Mouse (Mus musculus): ENCODE results near the gene Flcn.

DNA sequence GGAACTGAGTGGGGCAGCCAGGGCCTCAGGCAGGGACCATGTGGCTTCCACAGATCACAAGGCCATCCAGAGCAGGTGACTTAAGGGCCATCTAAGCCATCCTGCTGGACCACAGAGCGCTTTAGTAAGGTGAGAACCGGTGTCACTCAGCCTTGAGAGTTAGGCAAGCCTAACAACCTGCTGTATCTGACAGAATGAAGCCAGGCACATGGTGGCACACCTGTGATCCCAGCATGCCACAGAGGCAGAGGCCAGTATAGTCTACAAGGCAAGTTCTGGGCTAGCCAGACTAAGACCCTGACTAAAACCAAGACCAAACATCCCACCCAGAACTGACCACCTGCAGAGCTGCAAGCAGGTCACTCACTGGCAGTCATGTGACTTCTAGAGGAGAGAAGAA lies 4.2 kb downstream of the Flcn start:
- TF ChIP-seq CTCF (IDR thresholded peaks at IDR 0.05; ENCODE audit: low read depth, low read length) (no peak), GATA1 (IDR thresholded peaks at IDR 0.05; ENCODE audit: borderline replicate concordance, low read length) (no peak)

Measured in G1E (cell line).